Mouse (Mus musculus) stomach, postnatal 0 days (tissue): Measurements from ENCODE around the gene Dennd4c.

Source experiments
- CTCF ChIP-seq: IDR thresholded peaks from 2 replicates; pipeline ENCODE4 v1.5.1; 2016; ENCODE audit warnings: antibody characterized with exemption, low read depth, mild to moderate bottlenecking, moderate library complexity
- EP300 ChIP-seq: optimal IDR thresholded peaks from 2 replicates; pipeline ENCODE3; 2016; ENCODE audit warnings: antibody characterized with exemption

- TF ChIP-seq EP300 = no peak
- TF ChIP-seq CTCF = no peak
Observed at GRCm38 (mm10) chr4:86725175-86725574, 23.2 kb upstream of the Dennd4c start.
